Mouse (Mus musculus) forebrain, embryonic 16.5 days (tissue): ENCODE measurements at regions not wholly inside any gene's neighbourhood (a gene's known extent, or its start where the extent isn't known, plus 50 kb on each side); places are given as distances from the start of the nearest gene placed in this dataset.

Experiments
- ATAC-seq: fragments of 200-750 bp; cut with Nextera tagmentation; 2 replicates; pipeline ENCODE4 v1.8.0; 2017; ENCODE audit warnings: mild to moderate bottlenecking, moderate library complexity
- H3K27ac ChIP-seq: fragments of 300-500 bp; sonication (generic); 2 replicates; pipeline ENCODE4 v1.5.1; 2014; ENCODE audit warnings: low read length, control low read depth
- H3K27me3 ChIP-seq: fragments of 300-500 bp; sonication (generic); replicated peaks from 2 replicates; pipeline ENCODE4 v1.6.1; 2014; ENCODE audit warnings: low read length; ENCODE audit not compliant: control insufficient read depth, insufficient read depth
- H3K36me3 ChIP-seq: fragments of 300-500 bp; sonication (generic); 2 replicates; pipeline ENCODE4 v1.6.1; 2014; ENCODE audit not compliant: control insufficient read depth, insufficient read depth
- H3K4me1 ChIP-seq: fragments of 300-500 bp; sonication (generic); replicated peaks from 2 replicates; pipeline ENCODE4 v1.6.1; 2014; ENCODE audit warnings: low read length; ENCODE audit not compliant: control insufficient read depth, insufficient read depth
- H3K4me2 ChIP-seq: fragments of 300-500 bp; sonication (generic); 2 replicates; pipeline ENCODE4 v1.6.1; 2014; ENCODE audit warnings: mild to moderate bottlenecking, low read length, control low read depth
- H3K4me3 ChIP-seq: fragments of 300-500 bp; sonication (generic); replicated peaks from 2 replicates; pipeline ENCODE4 v1.5.1; 2014; ENCODE audit warnings: mild to moderate bottlenecking, low read length, control low read depth
- H3K9ac ChIP-seq: fragments of 300-500 bp; sonication (generic); replicated peaks from 2 replicates; pipeline ENCODE4 v1.6.1; 2014; ENCODE audit warnings: low read depth, low read length, control low read depth
- H3K9me3 ChIP-seq: fragments of 300-500 bp; sonication (generic); 2 replicates; pipeline ENCODE4 v1.6.1; 2016; ENCODE audit warnings: low read length; ENCODE audit not compliant: control insufficient read depth
- WGBS: fragments of 180-500 bp; shearing (Covaris S2); extraction: QIAGEN DNeasy Blood & Tissue Kit; methylation state at CpG from one replicate; pipeline ENCODE4 v1.1.7; 2014; 5-methylcytosine and 5-hydroxymethylcytosine counted together

DNA sequence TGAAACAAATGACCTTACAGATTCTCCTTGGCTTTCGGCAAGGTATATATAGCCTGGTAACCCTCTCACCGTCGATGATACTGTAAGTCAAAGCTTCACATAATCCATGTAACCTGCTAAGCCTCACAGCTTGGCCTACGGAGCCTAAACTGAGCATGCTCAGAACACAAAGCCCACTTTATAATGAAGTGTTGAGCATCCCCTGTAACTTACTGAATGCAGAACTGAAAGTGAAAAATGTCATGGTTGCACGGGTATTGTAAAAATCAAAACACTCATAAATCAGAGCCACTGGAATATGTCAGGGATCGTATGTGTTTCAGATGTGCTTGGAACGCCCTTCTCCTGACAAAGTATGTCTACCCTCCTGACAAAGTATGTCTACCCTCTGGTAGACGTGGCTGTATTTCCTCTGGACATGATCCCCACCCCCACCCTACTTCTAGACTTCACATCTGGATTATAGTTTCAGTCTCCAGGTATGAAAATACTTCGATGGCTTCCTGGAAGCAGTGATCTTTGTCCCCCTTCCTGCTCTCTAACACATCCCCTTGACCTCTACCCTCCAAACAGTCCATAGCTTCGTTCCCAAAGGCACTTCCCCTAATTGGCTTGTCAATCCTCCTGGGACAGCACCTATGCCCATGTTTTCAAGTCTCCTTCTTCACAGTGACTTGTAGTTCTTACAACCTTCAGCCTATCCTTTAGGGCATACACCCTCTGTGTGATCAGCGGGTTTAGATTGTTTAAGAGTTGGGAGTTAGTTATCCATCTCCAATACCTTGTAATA lies 54.5 kb upstream of the Lta4h start:
- WGBS = 89% methylated on average over 11 of the region's 11 CpGs
- Histone ChIP-seq H3K36me3 (no peaks in the 10 kb centered on the region), H3K27ac (no peak overlapping the region), H3K9me3 (no peaks in the 10 kb centered on the region), H3K4me2 (no peak overlapping the region), H3K9ac (no peak overlapping the region), H3K27me3 (no peaks in the 10 kb centered on the region), H3K4me1 (no peaks in the 10 kb centered on the region), H3K4me3 (no peak overlapping the region)
- no peak for ATAC-seq

DNA sequence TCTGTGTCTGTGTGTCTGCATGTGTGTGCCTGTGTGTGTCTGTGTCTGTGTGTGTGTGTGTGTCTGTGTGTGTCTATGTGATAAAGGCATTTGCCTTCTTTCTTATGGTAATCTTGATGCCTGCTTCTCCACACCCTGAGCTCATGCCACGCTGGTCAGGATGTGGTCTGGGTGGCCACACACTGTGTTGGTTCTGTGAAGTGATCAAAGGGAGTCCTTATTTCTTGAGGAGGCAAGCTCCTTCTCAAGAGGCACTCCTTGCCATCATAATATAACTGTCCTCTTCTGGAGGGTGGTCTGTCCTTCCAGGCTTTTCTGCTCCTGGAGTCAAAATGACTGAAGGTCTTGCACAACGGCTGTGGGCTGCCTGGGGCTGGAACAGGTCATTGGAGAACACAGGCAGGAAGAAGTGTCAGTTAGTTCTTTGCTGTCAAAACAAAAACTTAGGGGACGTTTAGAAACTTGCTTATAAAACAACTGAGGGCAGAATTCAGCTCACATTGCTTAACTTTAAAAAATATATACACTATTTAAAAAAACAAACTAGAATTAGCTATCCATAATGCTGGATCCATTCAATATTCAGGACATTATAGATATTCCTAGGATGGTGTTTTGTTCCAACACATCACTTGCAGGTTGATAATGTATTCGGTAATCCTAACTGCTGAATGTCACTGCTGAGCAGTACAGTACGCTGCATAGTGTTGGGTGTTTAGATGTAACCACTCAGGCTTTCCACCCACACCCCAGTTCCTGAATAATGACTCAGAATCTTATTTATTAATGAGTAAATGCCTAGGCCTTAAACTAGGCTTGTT lies 50.3 kb upstream of the Lta4h start:
- Histone ChIP-seq H3K4me3 (no peak overlapping the region), H3K4me1 (no peaks in the 10 kb centered on the region), H3K4me2 (no peak overlapping the region), H3K9me3 (no peaks in the 10 kb centered on the region), H3K27me3 (no peaks in the 10 kb centered on the region), H3K9ac (no peak overlapping the region), H3K36me3 (no peaks in the 10 kb centered on the region), H3K27ac (no peak overlapping the region)
- ATAC-seq = no peak
- WGBS = 63% methylated on average over 5 of the region's 5 CpGs
